Mouse (Mus musculus): ENCODE measurements around the gene Ipo9. TPM values are rescaled to one million over a fixed set of nuclear protein-coding genes. Genes with fewer than 3 reads are reported as not detected.
A peak's percentile ranks its signal among the peaks of the same experiment; 100 is the strongest.

Ipo9 gene
- 53.1 and 65.4 TPM in 2 replicates for polyA plus RNA-seq (2015; fragmentation: Nextera tagmentation; extraction: Ambion mirVana)

DNA sequence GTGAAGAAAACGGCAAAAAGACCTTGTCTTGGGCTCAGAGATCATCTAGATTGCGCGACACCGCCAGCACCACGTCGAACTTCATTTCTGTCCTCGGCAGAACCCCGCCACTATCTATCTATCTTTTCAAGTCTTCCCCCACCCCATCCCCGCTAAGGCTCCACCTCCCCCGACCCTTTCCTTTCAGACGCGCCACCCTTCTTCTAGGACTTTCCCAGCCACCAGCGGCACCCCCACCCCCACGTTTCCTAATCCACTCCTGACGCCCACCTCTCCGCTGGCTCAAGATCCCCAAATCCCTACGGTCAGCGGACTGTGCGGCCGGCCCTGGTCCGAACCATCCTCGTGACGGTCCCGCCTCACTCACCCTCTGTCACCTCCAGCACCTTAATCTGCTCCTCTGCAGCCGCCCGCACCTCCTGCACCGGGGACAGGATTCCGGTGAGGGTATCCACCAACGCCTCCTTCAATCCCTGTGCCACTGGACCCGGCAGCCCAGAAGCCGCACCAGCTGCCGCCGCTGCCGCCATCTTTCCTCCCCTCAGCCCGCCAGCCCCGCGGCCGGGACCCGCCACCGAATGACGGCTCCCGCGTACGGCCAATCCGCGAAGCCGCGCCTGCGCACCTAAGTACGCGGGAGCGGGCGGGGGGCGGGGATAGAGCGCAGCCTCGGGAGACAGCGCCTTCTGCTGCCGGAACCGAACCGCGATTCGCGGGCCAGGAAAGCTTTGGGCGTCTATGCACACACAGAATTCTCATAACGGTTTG, at the start of gene Ipo9:
Ipo9 (minus strand) TSS at position 599 of the 768 bp plus-strand sequence.
- H3K27me3 ChIP-seq (ENCODE audit: insufficient read depth, low read length), result no peaks in the 10 kb centered on the region
- peak within 1 kb of the TSS; percentile 68 for H3K4me2 ChIP-seq (ENCODE audit: low read length)
- peak; percentile 76 for TF ChIP-seq CTCF (IDR thresholded peaks at IDR 0.05; ENCODE audit: low read depth)
- H3K4me3 ChIP-seq (replicated peaks; ENCODE audit: low read depth, low read length), result peak within 1 kb of the TSS; percentile 96
- peak; percentile 94 for DNase-seq (ENCODE audit: low spot score)
- under 1% methylated on average over 65 of the region's 65 CpGs for WGBS
- H3K4me1 ChIP-seq (replicated peaks; ENCODE audit: insufficient read depth, low read length), result peaks cover 7% of the 10 kb centered on the region; the same call in 1 of the 2 replicates
- peak within 1 kb of the TSS; percentile 81 for H3K27ac ChIP-seq
- peak; percentile 95 for ATAC-seq (replicated peaks; ENCODE audit: low FRiP score, low read depth)
- H3K9ac ChIP-seq (ENCODE audit: low read depth, low read length), result peak within 1 kb of the TSS; percentile 91
- H3K9me3 ChIP-seq (replicated peaks; ENCODE audit: low read length), result no peaks in the 10 kb centered on the region
- no peaks in the 10 kb centered on the region for H3K36me3 ChIP-seq (ENCODE audit: insufficient read depth, low read length)

DNA sequence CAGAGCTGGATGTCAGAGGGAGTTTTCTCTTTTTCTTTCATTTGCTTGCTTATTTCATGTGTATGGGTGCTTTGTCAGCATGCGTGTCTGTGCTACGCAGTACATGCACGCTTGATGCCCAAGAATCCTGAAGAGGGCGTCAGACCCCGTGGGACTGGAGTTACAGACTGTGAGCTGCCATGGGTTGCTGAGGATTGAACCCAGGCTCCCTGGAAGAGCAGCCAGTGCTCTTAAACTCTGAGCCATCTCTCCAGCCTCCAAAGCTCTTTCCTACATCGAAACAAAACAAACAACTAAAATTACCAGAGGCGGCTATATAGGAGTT, 45.2 kb upstream of the Ipo9 start:
- Histone ChIP-seq H3K4me1 (replicated peaks; ENCODE audit: insufficient read depth, low read length) (no peaks in the 10 kb centered on the region; the same call in 1 of the 2 replicates), H3K27ac (peak overlapping the region; percentile 55; the same call in 1 of the 2 replicates), H3K9ac (ENCODE audit: low read depth, low read length) (no peak overlapping the region), H3K4me2 (ENCODE audit: low read length) (0 out of 2 replicates have a peak overlapping the region, but pooled peaks have one; percentile 13), H3K9me3 (replicated peaks; ENCODE audit: low read length) (no peaks in the 10 kb centered on the region), H3K4me3 (replicated peaks; ENCODE audit: low read depth, low read length) (no peak overlapping the region), H3K27me3 (ENCODE audit: insufficient read depth, low read length) (no peaks in the 10 kb centered on the region), H3K36me3 (ENCODE audit: insufficient read depth, low read length) (peaks cover 5% of the 10 kb centered on the region)
- ATAC-seq (replicated peaks; ENCODE audit: low FRiP score, low read depth) (no peak), DNase-seq (ENCODE audit: low spot score) (no peak)
- peak; percentile 35; the same call in 1 of the 2 replicates for TF ChIP-seq CTCF (IDR thresholded peaks at IDR 0.05; ENCODE audit: low read depth)
- 65% methylated on average over 7 of the region's 7 CpGs for WGBS

DNA sequence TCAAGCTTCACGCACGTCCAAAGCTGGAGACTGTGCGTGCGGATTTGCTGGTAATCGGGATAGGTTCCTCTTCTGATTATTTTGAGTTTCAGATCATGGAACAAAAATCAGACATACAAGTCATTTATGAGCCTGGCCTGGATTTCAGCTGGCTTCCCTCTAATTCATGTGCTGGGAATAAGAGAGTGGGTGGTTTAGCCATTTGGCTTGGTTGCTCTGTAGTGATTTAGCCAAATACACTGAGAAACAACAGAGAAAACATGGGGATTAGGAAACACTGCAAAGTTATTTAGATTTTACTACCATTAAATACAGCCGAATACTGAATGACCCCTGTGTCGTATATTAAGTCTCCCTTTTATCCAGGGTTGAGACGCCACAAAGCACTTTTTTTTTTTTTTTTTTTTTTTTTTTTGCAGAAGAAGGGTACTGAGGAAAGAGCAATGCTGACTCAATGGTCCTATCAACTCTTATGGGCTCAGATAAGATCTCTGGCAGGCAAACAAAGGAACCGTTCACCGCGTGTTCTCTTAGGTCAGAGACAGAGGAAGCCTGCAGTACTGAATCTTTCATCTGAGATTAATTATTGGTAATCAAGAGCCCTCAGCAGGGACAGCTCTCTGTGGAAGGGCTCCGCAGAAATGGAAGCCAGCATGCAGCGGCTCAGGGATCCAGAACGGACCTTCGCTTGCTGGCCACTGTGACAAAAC, 44.7 kb upstream of the Ipo9 start:
- Histone ChIP-seq H3K27ac (peak overlapping the region; percentile 55), H3K4me3 (replicated peaks; ENCODE audit: low read depth, low read length) (no peak overlapping the region), H3K9ac (ENCODE audit: low read depth, low read length) (no peak overlapping the region), H3K36me3 (ENCODE audit: insufficient read depth, low read length) (peaks cover 11% of the 10 kb centered on the region), H3K27me3 (ENCODE audit: insufficient read depth, low read length) (no peaks in the 10 kb centered on the region), H3K4me2 (ENCODE audit: low read length) (0 out of 2 replicates have a peak overlapping the region, but pooled peaks have one; percentile 13), H3K9me3 (replicated peaks; ENCODE audit: low read length) (no peaks in the 10 kb centered on the region), H3K4me1 (replicated peaks; ENCODE audit: insufficient read depth, low read length) (no peaks in the 10 kb centered on the region; the same call in 1 of the 2 replicates)
- DNase-seq (ENCODE audit: low spot score), result peak; percentile 78
- no peak for TF ChIP-seq CTCF (IDR thresholded peaks at IDR 0.05; ENCODE audit: low read depth)
- no peak; the same call in 1 of the 2 replicates for ATAC-seq (replicated peaks; ENCODE audit: low FRiP score, low read depth)
- 37% methylated on average over 15 of the region's 15 CpGs for WGBS

DNA sequence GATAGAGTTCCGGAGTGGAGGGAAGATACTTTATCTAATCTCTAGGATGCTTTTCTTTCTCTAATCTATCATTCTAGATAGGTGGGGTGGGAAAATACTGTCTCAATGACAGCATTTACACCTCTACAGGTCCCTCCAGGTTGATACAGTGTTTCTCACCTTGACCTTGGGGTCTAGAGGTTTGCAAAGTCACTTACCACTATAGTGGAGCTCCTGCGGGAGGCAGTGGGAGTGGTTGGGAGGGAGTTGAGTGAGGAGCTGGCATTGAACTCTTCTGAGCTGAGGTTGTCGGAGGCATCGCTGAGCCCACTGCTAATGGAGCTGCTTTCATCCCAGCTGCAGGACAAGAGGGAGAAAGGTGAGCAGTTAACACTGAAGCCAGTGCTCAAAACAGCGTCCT, 42.2 kb upstream of the Ipo9 start:
- WGBS, result 35% methylated on average over 5 of the region's 5 CpGs
- DNase-seq (ENCODE audit: low spot score) (no peak), ATAC-seq (replicated peaks; ENCODE audit: low FRiP score, low read depth) (no peak)
- no peaks in the 10 kb centered on the region for H3K9me3 ChIP-seq (replicated peaks; ENCODE audit: low read length)
- peaks cover 28% of the 10 kb centered on the region for H3K36me3 ChIP-seq (ENCODE audit: insufficient read depth, low read length)
- H3K27me3 ChIP-seq (ENCODE audit: insufficient read depth, low read length), result no peaks in the 10 kb centered on the region
- no peaks in the 10 kb centered on the region; the same call in 1 of the 2 replicates for H3K4me1 ChIP-seq (replicated peaks; ENCODE audit: insufficient read depth, low read length)
- no peak for TF ChIP-seq CTCF (IDR thresholded peaks at IDR 0.05; ENCODE audit: low read depth)
- no peak overlapping the region for H3K4me3 ChIP-seq (replicated peaks; ENCODE audit: low read depth, low read length)
- H3K9ac ChIP-seq (ENCODE audit: low read depth, low read length), result no peak overlapping the region
- no peak overlapping the region for H3K4me2 ChIP-seq (ENCODE audit: low read length)
- no peak overlapping the region for H3K27ac ChIP-seq

DNA sequence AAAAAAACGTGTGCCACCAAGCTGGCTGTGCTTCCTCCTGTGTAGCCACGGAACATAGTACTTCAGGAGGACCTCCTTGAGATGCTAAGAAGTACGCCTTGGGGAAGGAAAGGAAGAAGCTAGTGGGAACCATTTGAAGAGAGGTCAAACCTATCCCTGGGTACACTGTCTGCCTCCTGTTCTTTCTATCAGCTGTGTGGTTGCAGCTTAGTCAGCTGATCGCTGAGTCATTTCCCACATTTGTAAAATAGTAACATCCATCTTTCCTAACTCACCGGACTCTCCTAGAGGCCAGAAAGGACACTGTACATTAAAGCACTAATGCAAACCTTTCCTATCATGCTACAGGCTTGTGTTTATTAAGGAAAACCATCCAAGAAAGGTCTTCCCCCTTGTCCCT, 41.4 kb upstream of the Ipo9 start:
- Histone ChIP-seq H3K36me3 (ENCODE audit: insufficient read depth, low read length) (peaks cover 34% of the 10 kb centered on the region), H3K9ac (ENCODE audit: low read depth, low read length) (no peak overlapping the region), H3K4me2 (ENCODE audit: low read length) (no peak overlapping the region), H3K27me3 (ENCODE audit: insufficient read depth, low read length) (no peaks in the 10 kb centered on the region), H3K9me3 (replicated peaks; ENCODE audit: low read length) (no peaks in the 10 kb centered on the region), H3K4me3 (replicated peaks; ENCODE audit: low read depth, low read length) (no peak overlapping the region), H3K27ac (no peak overlapping the region), H3K4me1 (replicated peaks; ENCODE audit: insufficient read depth, low read length) (no peaks in the 10 kb centered on the region; the same call in 1 of the 2 replicates)
- DNase-seq (ENCODE audit: low spot score) (no peak), ATAC-seq (replicated peaks; ENCODE audit: low FRiP score, low read depth) (no peak)
- 86% methylated on average over 5 of the region's 5 CpGs for WGBS
- TF ChIP-seq CTCF (IDR thresholded peaks at IDR 0.05; ENCODE audit: low read depth), result no peak

DNA sequence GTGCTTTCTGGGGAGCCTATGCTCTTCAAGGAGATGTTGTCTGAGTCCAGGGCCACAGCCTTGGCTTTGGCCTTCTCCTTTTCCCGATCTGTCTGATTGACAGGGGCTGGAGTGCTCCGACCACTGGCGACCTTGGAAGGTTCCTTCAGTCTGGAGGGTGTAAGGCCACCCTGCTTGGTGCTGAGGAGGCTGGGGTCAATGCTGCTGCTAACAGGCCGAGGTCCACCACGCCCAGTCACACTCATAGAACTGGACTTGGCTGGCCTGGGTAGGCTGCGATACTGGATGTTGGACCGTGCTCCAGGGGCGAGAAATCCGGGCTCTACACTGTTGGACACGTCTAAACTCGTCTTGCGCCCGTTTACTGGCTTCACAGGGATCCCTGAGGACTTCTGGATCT, 40.2 kb upstream of the Ipo9 start:
- no peak for ATAC-seq (replicated peaks; ENCODE audit: low FRiP score, low read depth)
- peaks cover 40% of the 10 kb centered on the region for H3K36me3 ChIP-seq (ENCODE audit: insufficient read depth, low read length)
- WGBS, result 89% methylated on average over 13 of the region's 13 CpGs

More for the DNA sequence above, 40.2 kb upstream of the Ipo9 start:
- TF ChIP-seq CTCF (IDR thresholded peaks at IDR 0.05; ENCODE audit: low read depth), result no peak
- no peak overlapping the region for H3K9ac ChIP-seq (ENCODE audit: low read depth, low read length)
- no peak overlapping the region for H3K27ac ChIP-seq
- H3K27me3 ChIP-seq (ENCODE audit: insufficient read depth, low read length), result no peaks in the 10 kb centered on the region
- no peak for DNase-seq (ENCODE audit: low spot score)
- H3K4me3 ChIP-seq (replicated peaks; ENCODE audit: low read depth, low read length), result no peak overlapping the region
- H3K9me3 ChIP-seq (replicated peaks; ENCODE audit: low read length), result no peaks in the 10 kb centered on the region
- no peaks in the 10 kb centered on the region; the same call in 1 of the 2 replicates for H3K4me1 ChIP-seq (replicated peaks; ENCODE audit: insufficient read depth, low read length)
- H3K4me2 ChIP-seq (ENCODE audit: low read length), result no peak overlapping the region

Measured in kidney, postnatal 0 days (tissue).